Mouse (Mus musculus) midbrain, embryonic 12.5 days (tissue): ENCODE data around the gene Ywhae. TPM values are rescaled to one million over a fixed set of nuclear protein-coding genes. Genes with fewer than 3 reads are reported as not detected.
"Not testable (repeated sequence)": the region's sequence is repeated elsewhere in the genome, so short reads cannot be mapped to it uniquely, and the experiment has no call there.

Experiments used
- ATAC-seq: fragments of 200-750 bp; cut with Nextera tagmentation; 2 replicates; pipeline ENCODE4 v1.8.0; 2017; ENCODE audit warnings: low read depth, moderate TSS enrichment, moderate library complexity; ENCODE audit not compliant: low FRiP score
- H3K27ac ChIP-seq: fragments of 300-500 bp; sonication (generic); replicated peaks from 2 replicates; pipeline ENCODE4 v1.5.1; 2016; ENCODE audit warnings: mild to moderate bottlenecking
- H3K27me3 ChIP-seq: fragments of 300-500 bp; sonication (generic); 2 replicates; pipeline ENCODE4 v1.6.1; 2016; ENCODE audit warnings: mild to moderate bottlenecking
- H3K36me3 ChIP-seq: fragments of 300-500 bp; sonication (generic); 2 replicates; pipeline ENCODE4 v1.6.1; 2016
- H3K4me1 ChIP-seq: fragments of 300-500 bp; sonication (generic); 2 replicates; pipeline ENCODE4 v1.6.1; 2016
- H3K4me2 ChIP-seq: fragments of 300-500 bp; sonication (generic); replicated peaks from 2 replicates; pipeline ENCODE4 v1.6.1; 2016; ENCODE audit warnings: mild to moderate bottlenecking, moderate library complexity
- H3K4me3 ChIP-seq: fragments of 300-500 bp; sonication (generic); 2 replicates; pipeline ENCODE4 v1.5.1; 2016; ENCODE audit warnings: mild to moderate bottlenecking
- H3K9ac ChIP-seq: fragments of 300-500 bp; sonication (generic); replicated peaks from 2 replicates; pipeline ENCODE4 v1.6.1; 2016; ENCODE audit warnings: mild to moderate bottlenecking, moderate library complexity
- H3K9me3 ChIP-seq: fragments of 300-500 bp; sonication (generic); 2 replicates; pipeline ENCODE4 v1.6.1; 2016; ENCODE audit warnings: mild to moderate bottlenecking
- WGBS: fragments of 180-500 bp; shearing (Covaris S2); methylation state at CpG from one replicate; pipeline ENCODE4 v1.1.7; 2016; 5-methylcytosine and 5-hydroxymethylcytosine counted together
- polyA plus RNA-seq: library from polyadenylated mRNA; unstranded; fragments of >200 nt; fragmentation: Nextera tagmentation; extraction: Ambion mirVana; gene quantifications from 2 replicates; pipeline ENCODE4 v1.2.1, GENCODE M21; 2016

Ywhae gene
- polyA plus RNA-seq, 1 experiment from 2014 or later: 1,324 TPM

DNA sequence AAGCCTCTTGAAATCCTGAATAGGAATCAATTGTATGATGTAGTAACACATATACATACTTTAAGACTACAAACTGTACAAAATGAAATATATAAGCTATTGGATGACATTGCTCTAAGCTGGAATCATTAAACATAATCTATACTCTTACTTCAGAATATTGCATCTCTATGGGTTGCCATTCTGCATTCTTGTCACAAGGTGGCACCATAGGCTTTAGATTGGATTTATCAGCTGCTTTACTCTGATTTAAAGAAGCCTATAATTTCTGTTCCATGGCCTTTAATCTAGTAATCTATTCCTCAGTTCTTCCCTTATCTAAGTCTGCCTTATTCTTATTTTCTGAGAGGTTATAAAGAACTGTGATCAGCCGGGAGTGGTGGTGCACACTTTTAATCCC, 18.7 kb upstream of the Ywhae start:
- Histone ChIP-seq H3K4me3 (no peak overlapping the region), H3K27ac (no peak overlapping the region), H3K4me2 (no peak overlapping the region), H3K4me1 (no peaks in the 10 kb centered on the region), H3K9me3 (no peaks in the 10 kb centered on the region), H3K36me3 (no peaks in the 10 kb centered on the region), H3K27me3 (no peaks in the 10 kb centered on the region), H3K9ac (no peak overlapping the region)
- ATAC-seq: no peak
- 92% methylated on average over 1 of the region's 1 CpGs for WGBS

DNA sequence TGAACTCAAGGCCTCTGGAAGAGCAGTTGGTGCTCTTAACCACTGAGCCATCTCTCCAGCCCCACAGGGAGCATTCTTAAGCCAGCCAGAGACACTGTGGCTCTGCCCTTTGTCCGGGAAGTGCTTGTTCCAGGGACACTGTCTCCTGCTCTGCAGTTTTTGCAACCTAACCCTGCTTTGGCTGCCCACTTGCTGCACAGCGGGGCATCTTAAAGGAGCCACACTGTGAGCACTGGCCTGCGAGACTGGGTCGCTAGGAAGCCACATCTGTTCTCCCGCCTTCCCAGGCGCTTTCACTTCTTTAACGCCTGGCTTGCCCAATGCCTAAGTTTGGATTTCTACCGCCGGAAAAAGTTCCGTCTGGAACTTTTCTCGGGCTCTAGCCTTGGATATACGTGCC, 17.1 kb upstream of the Ywhae start:
- H3K4me2 ChIP-seq: peak overlapping the region; percentile 9; the same call in 1 of the 2 replicates
- no peak for ATAC-seq
- H3K4me1 ChIP-seq: no peaks in the 10 kb centered on the region
- no peaks in the 10 kb centered on the region for H3K27me3 ChIP-seq
- WGBS: 21% methylated on average over 12 of the region's 12 CpGs
- H3K9me3 ChIP-seq: 0 out of 2 replicates have a peak, but pooled peaks cover 1% of the 10 kb centered on the region
- H3K36me3 ChIP-seq: no peaks in the 10 kb centered on the region
- no peak overlapping the region for H3K27ac ChIP-seq
- H3K4me3 ChIP-seq: no peak overlapping the region
- H3K9ac ChIP-seq: no peak overlapping the region

DNA sequence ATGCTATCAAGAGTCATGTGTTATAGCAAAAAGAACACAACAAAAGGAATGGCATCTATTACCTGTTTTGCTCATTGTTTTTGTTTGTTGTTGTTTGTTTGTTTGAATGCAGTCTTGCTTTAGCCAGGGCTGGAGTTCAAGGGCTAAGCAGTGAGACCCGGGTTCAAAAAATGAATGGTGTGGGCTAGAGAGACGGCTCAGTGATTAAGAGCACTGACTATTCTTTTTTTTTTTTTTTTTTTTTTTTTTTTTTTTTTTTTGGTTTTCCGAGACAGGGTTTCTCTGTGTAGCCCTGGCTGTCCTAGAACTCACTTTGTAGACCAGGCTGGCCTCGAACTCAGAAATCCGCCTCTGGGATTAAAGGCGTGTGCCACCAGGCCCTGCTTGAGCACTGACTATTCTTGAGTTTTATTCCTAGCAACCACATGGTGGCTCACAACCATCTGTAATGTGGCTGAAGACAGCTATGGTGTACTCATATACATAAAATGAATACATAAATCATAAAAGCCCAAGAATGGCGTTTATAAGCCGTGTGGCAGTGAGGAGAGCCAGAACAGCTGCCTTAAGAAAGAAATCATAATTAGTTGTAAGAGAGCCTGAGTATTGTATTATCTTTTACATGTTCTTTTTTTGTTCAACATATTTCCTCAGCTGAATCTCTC, 15.9 kb upstream of the Ywhae start:
- Histone ChIP-seq H3K27ac (no peak overlapping the region), H3K4me3 (no peak overlapping the region), H3K27me3 (no peaks in the 10 kb centered on the region), H3K36me3 (no peaks in the 10 kb centered on the region), H3K9ac (no peak overlapping the region), H3K4me2 (no peak overlapping the region), H3K9me3 (0 out of 2 replicates have a peak, but pooled peaks cover 12% of the 10 kb centered on the region), H3K4me1 (no peaks in the 10 kb centered on the region)
- no peak for ATAC-seq
- WGBS: 83% methylated on average over 8 of the region's 8 CpGs

DNA sequence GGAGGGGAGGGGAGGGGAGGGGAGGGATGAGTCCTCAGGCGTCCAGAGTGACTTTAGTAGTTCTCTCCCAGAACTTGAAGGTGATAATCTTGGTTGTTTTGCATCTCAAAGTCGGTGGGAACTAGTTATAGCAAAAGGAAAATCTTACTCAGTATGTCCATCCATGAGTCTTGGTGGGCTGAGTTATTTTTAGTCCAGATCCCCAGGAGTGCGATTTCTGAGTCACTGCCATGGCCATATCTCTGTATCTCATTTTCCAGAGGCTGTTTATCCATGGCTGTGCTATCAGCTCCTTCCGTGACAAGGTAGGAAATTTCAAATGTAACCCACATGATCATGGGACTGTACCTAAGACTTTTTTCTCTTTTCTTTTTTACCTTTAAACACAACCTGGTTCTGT, 10.3 kb upstream of the Ywhae start:
- Histone ChIP-seq H3K4me2 (no peak overlapping the region), H3K9ac (no peak overlapping the region), H3K27ac (no peak overlapping the region), H3K9me3 (0 out of 2 replicates have a peak, but pooled peaks cover 12% of the 10 kb centered on the region), H3K4me3 (no peak overlapping the region), H3K4me1 (no peaks in the 10 kb centered on the region), H3K27me3 (no peaks in the 10 kb centered on the region), H3K36me3 (no peaks in the 10 kb centered on the region)
- no peak for ATAC-seq
- WGBS: 49% methylated on average over 4 of the region's 4 CpGs

DNA sequence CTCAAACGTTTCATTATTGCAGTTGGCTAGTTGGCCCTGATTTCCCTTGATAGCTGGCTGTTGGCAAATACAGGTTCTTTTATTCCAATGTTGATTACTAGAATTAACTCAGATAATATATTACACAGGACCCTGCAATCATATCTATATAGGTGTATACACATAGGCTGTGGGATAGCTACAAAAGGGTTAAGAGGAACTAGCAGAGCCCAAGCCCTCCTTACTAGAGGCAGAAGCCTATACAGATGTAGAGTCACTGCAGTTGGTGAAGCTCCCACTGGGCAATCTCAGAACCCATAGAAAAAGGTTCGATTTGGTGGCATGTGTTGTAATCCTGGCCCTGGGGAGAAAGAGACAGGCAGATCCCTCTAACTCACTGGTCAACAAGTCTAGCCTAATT, 5.5 kb upstream of the Ywhae start:
- Histone ChIP-seq H3K27ac (no peak overlapping the region), H3K4me3 (no peak overlapping the region), H3K27me3 (no peaks in the 10 kb centered on the region), H3K4me2 (no peak overlapping the region), H3K36me3 (no peaks in the 10 kb centered on the region), H3K9ac (no peak overlapping the region), H3K4me1 (peaks cover 9% of the 10 kb centered on the region), H3K9me3 (no peaks in the 10 kb centered on the region)
- WGBS: 75% methylated on average over 2 of the region's 2 CpGs
- no peak for ATAC-seq

DNA sequence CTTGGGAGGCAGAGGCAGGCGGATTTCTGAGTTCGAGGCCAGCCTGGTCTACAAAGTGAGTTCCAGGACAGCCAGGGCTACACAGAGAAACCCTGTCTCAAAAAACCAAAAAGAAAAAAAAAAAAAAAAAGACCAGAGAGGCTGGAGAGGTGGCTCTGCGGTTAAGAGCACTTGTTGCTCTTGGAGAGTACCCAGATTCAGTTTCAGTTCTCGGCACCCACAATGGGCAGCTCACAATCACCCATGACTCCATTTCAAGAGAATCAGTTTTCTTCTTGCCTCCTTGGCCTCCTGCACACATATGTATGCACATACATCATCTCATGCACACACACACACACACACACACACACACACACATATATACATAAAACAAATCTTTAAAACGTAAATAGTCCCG, 5.0 kb upstream of the Ywhae start:
- H3K9ac ChIP-seq, H3K9me3 ChIP-seq, H3K36me3 ChIP-seq, H3K27ac ChIP-seq, H3K4me3 ChIP-seq, H3K4me1 ChIP-seq, H3K4me2 ChIP-seq, ATAC-seq, H3K27me3 ChIP-seq: not testable (repeated sequence)
- WGBS: 95% methylated on average over 6 of the region's 6 CpGs

DNA sequence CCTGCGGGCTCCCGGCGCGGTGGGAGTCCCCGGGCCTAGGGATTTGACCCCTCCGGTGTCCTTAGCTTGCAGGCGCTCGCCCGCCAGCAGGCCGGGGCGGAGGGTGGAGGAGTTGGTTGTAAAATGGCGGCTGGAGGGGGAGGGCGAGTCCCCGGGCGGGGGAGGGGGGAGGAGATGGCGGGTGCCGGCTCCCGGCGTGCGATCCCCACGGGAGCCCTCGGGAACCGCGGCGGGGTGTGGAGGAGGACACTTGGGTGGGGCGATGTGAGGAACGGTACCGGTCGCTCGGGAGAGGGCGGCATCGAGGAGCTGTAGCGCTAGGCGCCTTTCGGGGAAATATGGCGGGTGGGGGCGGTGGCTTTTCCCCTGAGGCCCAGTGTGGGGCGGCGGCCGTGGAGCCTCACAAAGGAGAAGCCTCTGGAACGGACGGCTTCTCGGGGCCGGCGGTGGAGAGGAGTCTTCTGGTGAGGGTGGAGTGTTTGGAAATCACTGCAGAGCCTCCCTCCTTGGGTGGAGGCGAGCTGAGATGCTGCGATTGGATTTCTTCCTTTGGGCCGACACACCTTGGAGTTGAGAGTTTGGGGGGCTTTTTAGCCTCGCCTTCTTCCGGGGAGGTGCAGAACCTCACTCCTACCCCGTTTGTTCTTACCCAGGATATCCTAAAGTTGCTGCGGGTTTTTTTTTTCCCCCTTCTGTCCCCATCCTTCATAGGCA, 715 bp downstream of the Ywhae start:
- Histone ChIP-seq H3K36me3 (peaks cover 8% of the 10 kb centered on the region), H3K4me2 (peak overlapping the region; percentile 70), H3K9me3 (no peaks in the 10 kb centered on the region), H3K4me1 (peaks cover 39% of the 10 kb centered on the region), H3K9ac (peak overlapping the region; percentile 98), H3K4me3 (peak overlapping the region; percentile 96), H3K27ac (peak overlapping the region; percentile 98), H3K27me3 (no peaks in the 10 kb centered on the region)
- under 1% methylated on average over 49 of the region's 52 CpGs for WGBS
- ATAC-seq: peak; percentile 50

DNA sequence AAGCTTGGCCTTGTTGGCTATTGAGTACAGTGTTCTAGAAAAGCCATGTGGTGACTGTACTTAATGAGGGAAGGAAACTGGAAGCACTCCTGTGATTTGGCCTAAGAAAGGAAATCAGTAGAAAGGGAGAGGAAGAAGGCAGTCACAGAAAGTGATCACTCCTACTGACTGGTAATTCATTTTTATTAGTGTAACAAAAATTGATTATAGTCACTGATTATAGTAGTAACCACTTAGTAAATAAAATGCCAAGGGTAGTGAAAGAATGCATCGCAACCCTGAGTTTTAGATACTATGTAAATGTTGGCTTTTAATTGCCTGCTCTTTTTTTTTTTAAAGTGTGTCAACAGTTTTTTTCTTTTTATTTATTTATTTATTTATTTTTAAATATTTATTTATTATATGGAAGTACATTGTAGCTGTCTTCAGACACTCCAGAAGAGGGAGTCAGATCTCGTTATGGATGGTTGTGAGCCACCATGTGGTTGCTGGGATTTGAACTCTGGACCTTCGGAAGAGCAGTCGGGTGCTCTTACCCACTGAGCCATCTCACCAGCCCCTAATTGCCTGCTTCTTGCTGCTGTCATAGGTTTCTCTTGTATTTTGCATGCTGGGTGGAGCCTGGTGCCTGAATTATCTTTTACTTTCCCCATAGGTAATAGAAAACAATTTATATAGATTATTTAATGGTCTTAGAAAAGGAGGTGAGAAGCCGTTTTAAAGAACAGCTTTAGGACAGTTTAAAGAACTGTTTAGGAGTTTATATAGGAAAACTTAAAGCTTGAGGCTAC, 3.0 kb downstream of the Ywhae start:
- 81% methylated on average over 5 of the region's 5 CpGs for WGBS

DNA sequence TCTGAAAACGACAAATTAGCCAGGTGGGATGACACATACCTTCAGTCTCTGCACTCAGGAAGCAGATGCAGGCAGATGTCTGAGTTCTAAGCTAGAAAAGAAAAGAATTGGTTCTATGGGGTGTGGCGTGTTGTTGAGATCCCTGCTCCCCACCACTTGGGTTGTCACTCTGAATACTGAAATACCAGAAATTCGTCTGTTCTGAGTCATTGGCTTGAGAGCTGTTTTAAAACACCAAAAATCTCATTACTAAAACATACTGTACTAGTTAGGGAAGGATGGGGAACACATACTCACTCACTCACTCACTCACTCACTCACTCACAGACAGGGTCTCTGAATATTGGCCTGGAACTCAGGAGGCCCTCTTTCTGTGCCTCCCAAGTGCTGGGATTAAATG, 4.3 kb downstream of the Ywhae start:
- Histone ChIP-seq H3K27ac (no peak overlapping the region), H3K27me3 (no peaks in the 10 kb centered on the region), H3K4me1 (peaks cover 31% of the 10 kb centered on the region), H3K9ac (no peak overlapping the region), H3K9me3 (no peaks in the 10 kb centered on the region), H3K36me3 (peaks cover 26% of the 10 kb centered on the region), H3K4me3 (no peak overlapping the region), H3K4me2 (peak overlapping the region; percentile 28)
- no peak for ATAC-seq
- 73% methylated on average over 3 of the region's 3 CpGs for WGBS

More for the DNA sequence above, 3.0 kb downstream of the Ywhae start:
- H3K9ac ChIP-seq: peak overlapping the region; percentile 46; the same call in 1 of the 2 replicates
- H3K27ac ChIP-seq: no peak overlapping the region
- no peak for ATAC-seq
- H3K9me3 ChIP-seq: no peaks in the 10 kb centered on the region
- H3K4me3 ChIP-seq: peak overlapping the region; percentile 96
- H3K4me1 ChIP-seq: peaks cover 39% of the 10 kb centered on the region
- H3K27me3 ChIP-seq: no peaks in the 10 kb centered on the region
- peak overlapping the region; percentile 70 for H3K4me2 ChIP-seq
- H3K36me3 ChIP-seq: peaks cover 25% of the 10 kb centered on the region

DNA sequence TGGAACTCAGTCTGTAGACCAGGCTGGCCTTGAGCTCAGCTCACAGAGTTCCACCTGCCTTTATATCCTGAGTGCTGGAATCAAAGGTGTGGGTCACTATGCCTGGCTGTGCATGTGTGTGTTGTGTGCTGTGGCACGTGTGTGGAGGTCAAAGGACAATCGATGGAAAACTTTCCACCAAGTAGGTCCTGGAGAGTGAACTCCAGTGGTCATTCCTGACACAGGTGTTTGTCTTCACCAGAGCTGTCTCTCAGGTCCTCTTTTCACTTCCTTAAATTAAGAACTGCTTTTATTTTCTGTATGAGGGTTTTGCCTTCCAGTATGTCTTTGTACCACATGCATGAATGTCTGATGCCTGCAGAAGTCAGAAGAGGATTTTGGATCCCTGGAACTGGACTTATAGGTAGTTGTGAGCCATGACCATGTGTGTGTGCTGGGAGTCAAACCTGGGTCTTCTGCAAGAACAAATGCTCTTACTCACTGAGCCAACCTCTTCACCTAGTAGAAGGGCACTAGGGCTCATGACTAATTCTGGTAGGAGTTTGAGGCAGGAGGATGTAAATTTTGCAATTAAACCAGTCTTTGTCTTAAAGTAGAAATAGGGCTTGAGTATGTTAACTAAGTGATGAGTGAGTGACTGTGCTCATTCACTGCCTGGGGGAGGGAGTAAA, 5.3 kb downstream of the Ywhae start:
- H3K4me1 ChIP-seq: peaks cover 30% of the 10 kb centered on the region
- 93% methylated on average over 2 of the region's 2 CpGs for WGBS
- ATAC-seq: no peak
- H3K9me3 ChIP-seq: no peaks in the 10 kb centered on the region
- H3K36me3 ChIP-seq: peaks cover 28% of the 10 kb centered on the region
- no peak overlapping the region for H3K4me3 ChIP-seq
- no peak overlapping the region for H3K9ac ChIP-seq
- no peak overlapping the region for H3K27ac ChIP-seq
- no peaks in the 10 kb centered on the region for H3K27me3 ChIP-seq
- no peak overlapping the region for H3K4me2 ChIP-seq

DNA sequence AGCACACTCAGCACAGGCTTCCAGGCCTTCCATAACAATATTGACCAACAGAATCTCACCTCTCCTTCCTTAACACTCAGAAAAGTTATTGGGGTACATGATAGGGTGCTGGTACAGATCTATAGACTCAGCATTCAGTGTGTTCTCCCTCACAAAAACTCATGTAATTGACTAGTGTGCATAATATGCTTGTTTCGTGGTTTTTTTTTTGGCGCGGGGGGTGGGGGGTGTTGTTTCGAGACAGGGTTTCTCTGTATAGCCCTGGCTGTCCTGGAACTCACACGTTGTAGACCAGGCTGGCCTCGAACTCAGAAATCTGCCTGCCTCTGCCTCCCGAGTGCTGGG, 5.8 kb downstream of the Ywhae start:
- ATAC-seq: no peak
- no peaks in the 10 kb centered on the region for H3K9me3 ChIP-seq
- no peak overlapping the region for H3K27ac ChIP-seq
- peaks cover 30% of the 10 kb centered on the region for H3K4me1 ChIP-seq
- H3K36me3 ChIP-seq: peaks cover 29% of the 10 kb centered on the region
- no peak overlapping the region for H3K4me2 ChIP-seq
- WGBS: 98% methylated on average over 7 of the region's 7 CpGs
- no peak overlapping the region for H3K4me3 ChIP-seq
- H3K9ac ChIP-seq: no peak overlapping the region
- H3K27me3 ChIP-seq: no peaks in the 10 kb centered on the region

DNA sequence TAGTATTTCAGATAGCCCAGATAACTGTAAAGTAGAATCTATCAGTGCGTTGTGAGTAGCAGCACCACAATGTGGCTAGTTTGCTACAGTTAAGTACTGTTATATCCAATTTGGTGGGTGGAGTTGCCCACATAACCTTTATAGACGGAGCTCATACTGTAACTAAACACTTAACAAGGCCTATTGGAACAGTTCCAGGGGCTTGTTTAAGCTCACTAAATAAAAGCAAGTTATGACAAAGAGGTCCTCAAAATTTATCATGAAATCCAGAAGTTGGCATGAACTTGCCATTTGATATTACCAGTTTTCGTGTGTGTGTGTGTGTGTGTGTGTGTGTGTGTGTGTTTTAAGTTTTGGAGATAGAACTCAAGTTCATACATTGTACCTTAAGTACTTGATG, 7.5 kb downstream of the Ywhae start:
- H3K4me2 ChIP-seq: no peak overlapping the region
- H3K9ac ChIP-seq: no peak overlapping the region
- H3K27me3 ChIP-seq: no peaks in the 10 kb centered on the region
- peaks cover 29% of the 10 kb centered on the region for H3K36me3 ChIP-seq
- H3K4me3 ChIP-seq: no peak overlapping the region
- no peaks in the 10 kb centered on the region for H3K9me3 ChIP-seq
- H3K27ac ChIP-seq: no peak overlapping the region
- no peak for ATAC-seq
- 91% methylated on average over 3 of the region's 3 CpGs for WGBS
- peaks cover 21% of the 10 kb centered on the region for H3K4me1 ChIP-seq
